Mouse (Mus musculus) kidney, adult 18-20 months (tissue): ENCODE measurements at regions not wholly inside any gene's neighbourhood (a gene's known extent, or its start where the extent isn't known, plus 50 kb on each side); places are given as distances from the start of the nearest gene placed in this dataset.

Experiments used
- DNase-seq: peaks from one replicate; pipeline ENCODE4 v3.0.0; 2021

GRCm38 (mm10) chr19:15032297-15032947 lies 434.6 kb upstream of the Tle4 start:
- no peak for DNase-seq

GRCm38 (mm10) chr19:15031483-15031882 lies 433.6 kb upstream of the Tle4 start:
- no peak for DNase-seq

DNA sequence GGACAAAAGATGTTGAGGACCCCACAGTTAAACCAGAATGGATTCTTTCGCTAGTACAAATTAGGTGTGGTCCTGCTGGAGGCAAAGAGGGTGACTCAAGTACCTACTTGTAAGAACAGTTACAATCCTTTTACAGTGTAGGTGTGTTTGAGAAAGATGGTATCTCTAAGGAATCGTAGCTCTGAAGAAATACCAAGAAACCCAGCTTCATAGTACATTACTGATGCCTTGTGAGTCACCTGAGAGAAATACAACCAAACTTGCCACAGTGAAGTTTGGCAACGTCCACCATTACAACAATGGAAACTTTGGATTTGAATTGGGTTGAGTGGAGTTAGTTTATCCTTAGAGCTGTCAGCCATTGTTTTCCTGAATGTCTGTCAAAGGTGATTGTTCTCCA lies 405.7 kb upstream of the Tle4 start:
- no peak for DNase-seq

GRCm38 (mm10) chr19:14993344-14993743 lies 395.5 kb upstream of the Tle4 start:
- no peak for DNase-seq

DNA sequence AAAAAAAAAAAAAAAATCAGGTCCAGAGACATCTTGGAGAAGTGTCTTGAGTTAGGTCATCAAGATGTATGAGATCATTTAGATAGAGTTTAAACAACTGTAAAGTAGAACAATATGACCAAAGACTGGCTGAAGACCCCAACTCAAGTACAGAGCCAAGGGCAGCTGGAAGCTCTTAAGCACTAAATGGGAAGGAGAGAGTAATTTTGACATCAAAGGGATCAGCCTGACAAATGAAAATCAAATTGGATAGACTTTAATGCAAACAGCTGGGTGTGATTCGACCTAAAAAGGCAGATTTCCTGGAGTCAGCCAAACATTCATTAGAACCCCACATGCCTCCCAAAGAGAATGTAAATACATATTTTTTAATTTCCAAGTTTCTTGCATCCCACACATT lies 372.3 kb upstream of the Tle4 start:
- DNase-seq = no peak

DNA sequence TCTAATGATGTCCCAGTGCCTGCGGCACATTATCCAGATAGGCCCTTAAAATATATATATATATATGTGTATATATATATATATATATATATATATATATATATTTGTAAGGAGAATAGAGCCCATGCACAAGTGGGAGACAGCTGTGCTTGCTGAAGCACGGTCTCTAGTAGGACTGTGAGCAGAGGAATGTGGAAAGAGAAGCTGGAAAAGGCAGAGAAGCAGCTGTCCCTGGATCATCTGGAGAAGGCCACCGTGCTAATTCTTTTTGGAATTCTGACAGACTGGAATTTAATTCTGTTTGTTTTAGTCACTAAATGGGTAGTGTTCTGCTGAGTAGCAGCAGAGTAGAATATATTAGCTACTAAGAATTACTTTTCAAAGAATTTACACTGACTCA lies 370.4 kb upstream of the Tle4 start:
- DNase-seq = no peak

DNA sequence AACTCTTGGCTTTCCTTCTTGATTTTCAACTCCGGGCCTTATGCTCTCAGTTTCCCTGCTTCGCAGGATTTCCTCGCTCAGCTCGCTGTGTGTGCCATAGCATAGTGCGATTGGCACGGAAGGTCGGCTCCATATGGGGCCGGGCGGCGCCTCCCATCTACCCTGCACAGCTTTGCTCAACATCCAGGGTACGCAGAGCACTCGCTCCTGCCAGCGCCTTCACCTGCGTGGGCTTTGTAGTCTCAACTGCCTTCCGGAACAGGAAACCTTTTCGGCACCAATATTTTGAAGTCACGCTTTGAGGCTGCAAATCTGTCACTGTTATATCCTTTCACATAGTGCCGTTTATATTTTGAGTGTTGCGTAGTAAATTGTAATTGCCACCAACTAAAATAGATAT lies 359.9 kb upstream of the Tle4 start:
- no peak for DNase-seq

- no peak for DNase-seq
Observed at GRCm38 (mm10) chr19:14957154-14957553, 359.3 kb upstream of the Tle4 start.

DNA sequence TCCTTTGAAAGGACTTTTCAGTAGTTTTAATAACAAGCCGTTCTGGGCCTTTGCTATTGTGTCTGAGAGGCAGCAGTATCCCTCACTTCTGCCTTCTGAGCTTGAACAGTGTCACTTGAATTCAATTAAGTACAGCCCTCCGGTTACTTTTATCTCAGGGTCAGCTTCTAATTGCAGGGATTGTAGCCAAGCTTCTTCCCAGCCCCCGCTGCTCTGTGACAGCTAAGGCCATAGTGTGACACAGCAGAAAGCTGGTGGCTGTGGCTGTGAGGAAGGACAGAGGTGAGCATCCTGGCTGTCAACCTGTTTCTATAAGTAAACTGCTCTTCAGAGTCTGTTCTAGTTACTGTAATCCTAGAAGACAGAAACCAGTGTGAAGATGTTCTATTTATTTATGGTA lies 358.5 kb upstream of the Tle4 start:
- DNase-seq = no peak

- DNase-seq = no peak
Observed at GRCm38 (mm10) chr19:14955969-14956368, 358.1 kb upstream of the Tle4 start.

DNA sequence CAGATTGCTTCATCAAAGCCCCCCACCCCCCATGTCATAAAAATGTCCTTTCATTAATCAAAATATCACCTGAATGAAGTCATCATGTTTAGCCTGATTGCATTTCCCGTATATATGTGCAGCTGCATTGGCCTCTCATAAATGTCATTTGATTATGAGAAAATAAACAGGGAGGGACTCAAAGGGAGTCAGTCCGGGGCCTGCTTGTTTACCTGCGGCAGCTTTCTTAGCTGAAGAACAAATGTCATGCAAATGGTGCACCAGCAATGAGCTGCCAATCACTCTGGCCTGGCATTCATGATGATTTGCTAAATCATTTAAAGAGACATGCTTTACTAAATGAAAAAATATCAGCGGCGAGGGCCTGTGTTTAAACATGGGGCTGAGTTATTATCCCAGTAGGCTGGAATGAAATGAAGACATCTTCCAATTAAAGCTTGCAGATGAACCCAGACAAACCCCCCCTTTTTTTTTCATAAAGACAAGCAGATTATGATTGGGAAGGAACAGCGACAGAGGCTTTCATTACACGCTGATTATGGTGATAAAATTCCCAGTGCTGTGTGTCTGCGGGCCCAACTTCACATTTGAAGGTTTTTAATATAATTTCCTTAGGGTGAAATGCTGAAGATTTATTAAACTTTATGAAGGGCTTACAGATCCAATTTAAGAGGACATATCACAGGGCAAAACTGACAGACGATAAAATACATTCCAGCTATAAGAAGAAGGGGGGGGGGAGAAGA lies 342.5 kb upstream of the Tle4 start:
- DNase-seq = no peak

DNA sequence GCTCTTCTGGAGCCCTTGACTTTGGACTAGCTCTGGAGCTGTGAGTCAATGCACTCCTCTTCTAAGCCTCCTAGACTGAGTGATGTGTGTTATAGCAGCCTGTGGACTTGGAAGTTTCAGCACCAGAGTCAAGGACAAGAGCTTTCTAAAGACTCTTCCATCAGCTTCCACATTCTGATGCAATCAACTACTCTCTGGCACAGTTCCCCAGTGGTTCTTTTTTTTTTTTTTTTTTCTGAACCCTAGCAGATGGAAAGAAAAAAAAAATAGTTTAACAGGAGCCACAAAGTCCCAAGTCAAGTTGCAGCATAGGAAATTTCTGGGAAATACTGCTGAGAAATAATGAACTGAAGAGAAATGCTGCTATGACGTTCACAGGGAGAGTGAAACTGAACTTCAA lies 324.4 kb upstream of the Tle4 start:
- no peak for DNase-seq

DNA sequence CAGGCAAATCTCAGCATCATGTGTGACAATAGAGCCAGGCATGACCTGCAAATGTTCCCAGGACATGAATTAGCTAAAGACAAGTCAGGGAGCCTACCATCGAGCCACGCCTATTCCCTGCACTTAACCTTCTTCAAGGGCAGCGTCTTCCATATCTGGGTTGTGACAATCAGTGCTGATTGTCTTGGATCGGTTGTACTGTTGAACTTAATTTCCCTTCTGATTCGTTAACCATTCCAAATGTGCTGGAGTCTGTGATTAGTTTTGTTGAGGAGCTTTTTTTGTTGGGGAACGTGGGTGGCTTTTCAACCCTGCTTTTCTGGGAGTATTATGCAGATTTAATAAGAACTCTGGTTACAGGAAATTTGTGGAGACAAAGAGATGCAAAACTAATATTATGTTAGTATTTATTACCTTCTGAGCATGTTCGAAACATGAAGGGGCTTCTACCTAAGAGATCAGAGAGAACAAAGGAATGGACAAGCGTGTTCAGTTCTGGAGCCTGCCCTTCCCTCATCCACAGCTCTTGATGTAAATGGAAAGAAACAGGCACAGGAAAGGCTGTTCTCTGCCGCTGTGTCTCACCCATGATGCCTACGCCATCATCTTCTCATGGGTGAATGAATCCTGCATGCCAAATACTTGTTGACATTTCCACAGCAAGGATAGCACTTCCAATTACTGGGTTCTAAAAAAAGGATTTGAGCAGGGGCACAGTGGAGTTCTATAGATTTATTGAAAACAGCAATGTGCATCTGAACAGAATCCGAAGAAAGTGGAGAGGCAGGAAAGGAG lies 313.4 kb upstream of the Tle4 start:
- DNase-seq = no peak

- no peak for DNase-seq
Observed at GRCm38 (mm10) chr19:14894875-14895274, 297.0 kb upstream of the Tle4 start.

DNA sequence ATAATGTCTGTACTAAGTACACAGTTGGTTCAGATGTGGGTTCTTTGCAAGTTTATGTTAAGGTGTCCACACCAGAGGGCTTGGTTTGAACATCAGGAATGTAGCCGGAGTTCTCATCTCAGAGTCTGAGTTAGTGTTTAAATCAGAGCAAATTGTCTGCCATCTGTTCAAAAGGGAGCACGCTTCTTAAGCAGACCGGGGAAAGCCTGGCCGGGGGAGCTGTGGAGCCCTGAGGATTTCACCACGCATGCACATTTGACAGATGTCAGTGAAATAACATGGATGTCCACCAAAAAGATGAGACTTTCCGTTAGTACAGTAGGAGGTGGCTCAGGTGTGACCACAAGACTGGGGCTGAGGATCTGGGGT lies 294.5 kb upstream of the Tle4 start:
- no peak for DNase-seq

DNA sequence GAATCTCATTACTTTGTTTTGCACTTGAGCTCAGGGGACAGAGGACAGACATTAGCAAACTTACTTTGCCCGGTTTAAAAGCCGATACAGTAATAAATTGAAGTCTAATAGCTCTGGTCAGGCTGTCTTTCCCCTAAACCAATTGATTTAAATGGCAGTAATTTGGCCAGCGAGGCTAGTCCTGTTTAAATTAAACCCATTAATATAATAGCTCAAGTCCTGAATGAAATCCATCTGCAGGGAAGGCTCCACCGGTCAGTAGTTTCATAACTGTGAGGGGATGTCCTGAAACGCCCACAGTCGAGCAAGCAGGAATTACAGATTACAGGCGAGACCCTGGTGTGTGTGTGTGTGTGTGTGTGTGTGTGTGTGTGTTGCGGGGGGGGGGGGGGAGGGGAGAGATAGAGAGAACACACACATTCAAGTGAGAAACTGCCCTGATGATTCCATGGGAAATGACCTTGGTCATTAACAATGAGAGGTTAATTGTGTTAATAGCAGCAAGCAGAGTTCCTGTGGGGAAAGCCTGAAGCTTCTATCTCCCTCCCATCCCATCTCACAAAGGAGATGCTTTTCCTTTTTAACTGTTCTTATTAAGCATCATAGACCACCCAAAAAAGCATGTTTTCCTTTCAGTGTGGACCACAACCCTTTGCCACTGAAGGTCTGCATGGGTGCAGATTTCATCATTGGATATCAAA lies 294.0 kb upstream of the Tle4 start:
- DNase-seq = no peak

DNA sequence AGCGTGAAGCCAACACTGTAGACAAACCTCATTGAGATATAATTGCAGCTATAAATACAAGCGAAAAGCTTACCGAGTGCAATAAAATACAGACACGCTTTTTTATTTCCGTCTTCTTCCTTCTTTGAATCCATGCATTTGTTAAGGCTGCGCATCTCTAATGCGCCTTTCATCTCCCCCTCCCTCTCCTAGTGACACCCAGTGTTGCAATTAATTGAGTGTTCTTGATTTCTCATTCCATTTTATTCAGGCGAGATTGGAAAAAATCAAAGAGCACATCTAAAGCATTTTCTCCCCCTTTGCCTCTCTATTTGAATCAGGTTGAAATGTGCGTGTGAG lies 293.2 kb upstream of the Tle4 start:
- no peak for DNase-seq

- peak; percentile 68 for DNase-seq
Observed at GRCm38 (mm10) chr19:14890241-14891089, 292.6 kb upstream of the Tle4 start.

DNA sequence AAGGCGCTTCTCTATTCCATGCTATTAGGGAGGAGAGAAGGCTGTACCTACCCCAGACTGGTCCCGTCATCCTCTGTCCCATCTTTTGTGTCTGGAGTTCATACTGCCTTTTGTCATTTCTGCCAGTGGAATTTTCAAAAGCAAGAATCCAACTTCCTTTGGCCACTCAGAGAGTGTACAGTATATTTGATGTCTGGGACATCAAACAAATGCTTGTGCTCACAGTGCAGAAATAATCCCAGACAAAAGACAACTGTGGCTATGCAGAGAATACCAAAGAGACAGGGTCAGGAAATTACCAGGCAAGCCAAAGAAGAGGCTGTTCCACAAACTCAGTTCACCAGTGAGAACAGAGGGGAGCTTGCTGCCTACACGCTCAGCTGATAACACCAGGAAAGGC lies 291.9 kb upstream of the Tle4 start:
- no peak for DNase-seq

DNA sequence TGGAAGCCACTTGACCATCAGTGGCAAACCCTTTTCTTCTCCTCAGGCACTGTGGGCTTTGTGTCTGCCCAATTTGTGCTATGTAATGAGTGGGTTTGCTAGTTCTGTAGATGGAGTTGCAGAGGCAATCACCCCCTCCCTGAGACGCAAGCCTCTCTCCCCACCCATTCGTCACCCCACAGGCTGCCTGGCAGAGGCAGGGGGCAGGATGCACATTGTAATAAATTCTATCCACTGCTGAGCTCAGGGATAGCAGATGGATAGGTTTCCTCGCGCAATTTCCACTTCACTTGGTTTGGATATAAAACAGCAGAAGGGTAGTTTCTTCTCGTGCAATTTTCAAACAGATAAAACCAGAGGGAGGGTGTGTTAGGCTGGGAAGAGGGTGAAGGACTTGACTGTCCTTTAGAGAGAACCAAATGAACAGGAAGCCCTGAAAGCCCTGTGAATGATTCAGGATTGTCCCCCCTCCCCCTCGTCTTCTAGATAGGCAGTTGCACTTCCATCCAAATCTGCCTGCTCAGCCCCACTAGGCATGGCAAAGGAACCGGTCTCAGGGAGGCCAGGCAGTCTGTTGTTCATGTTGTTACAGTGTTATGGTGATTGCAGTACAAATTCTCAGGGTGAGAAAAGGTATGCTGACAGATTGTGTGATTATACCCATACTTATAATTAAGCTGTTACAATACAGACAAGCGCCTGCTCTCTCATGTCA lies 286.0 kb upstream of the Tle4 start:
- DNase-seq = no peak

DNA sequence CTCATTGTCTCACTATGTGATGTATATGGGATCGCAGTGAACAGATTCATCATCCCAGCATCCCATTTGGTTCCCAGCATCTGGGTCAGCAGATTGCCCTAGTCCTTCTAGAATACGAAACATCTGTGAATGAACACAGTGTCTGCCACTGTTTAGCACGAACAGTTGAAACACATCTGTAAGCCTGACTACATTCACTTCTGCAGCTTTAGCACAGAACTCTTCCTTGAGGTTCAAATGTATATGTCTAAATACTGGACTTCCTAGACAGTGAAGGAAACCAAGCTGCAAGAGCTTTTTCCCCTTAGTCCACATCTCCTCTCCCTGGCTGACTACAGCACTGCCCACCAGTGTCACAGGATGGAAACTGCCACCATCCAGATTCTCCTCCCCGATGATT lies 283.0 kb upstream of the Tle4 start:
- DNase-seq = no peak

DNA sequence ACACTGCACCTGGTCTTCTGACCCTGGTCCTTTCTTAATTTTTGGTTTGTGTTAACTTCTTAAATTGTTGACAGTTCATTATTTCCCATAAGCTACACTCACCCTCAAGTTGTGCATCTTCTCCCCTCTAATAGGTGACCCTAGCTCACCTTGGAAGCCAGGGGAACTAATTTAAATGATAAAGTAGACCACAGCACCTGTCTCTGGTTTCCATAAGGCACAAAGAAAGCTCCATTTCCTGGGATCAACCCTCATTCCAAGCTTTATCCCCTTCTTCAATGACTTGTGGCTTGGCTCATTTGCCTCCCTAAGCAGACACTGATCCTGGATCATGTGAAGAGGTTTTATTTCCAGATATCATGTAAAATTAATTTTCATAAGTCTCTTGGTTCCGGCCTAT lies 276.1 kb upstream of the Tle4 start:
- no peak for DNase-seq
